Mouse (Mus musculus) lung, postnatal 4 days (tissue): ENCODE data around the gene Jade3.
"Not testable (repeated sequence)": the region's sequence is repeated elsewhere in the genome, so short reads cannot be mapped to it uniquely, and the experiment has no call there.

Experiments
- DNase-seq, 2 experiments: peaks; one replicate each; pipeline ENCODE4 v3.0.0; 2021

The Jade3 gene

DNA sequence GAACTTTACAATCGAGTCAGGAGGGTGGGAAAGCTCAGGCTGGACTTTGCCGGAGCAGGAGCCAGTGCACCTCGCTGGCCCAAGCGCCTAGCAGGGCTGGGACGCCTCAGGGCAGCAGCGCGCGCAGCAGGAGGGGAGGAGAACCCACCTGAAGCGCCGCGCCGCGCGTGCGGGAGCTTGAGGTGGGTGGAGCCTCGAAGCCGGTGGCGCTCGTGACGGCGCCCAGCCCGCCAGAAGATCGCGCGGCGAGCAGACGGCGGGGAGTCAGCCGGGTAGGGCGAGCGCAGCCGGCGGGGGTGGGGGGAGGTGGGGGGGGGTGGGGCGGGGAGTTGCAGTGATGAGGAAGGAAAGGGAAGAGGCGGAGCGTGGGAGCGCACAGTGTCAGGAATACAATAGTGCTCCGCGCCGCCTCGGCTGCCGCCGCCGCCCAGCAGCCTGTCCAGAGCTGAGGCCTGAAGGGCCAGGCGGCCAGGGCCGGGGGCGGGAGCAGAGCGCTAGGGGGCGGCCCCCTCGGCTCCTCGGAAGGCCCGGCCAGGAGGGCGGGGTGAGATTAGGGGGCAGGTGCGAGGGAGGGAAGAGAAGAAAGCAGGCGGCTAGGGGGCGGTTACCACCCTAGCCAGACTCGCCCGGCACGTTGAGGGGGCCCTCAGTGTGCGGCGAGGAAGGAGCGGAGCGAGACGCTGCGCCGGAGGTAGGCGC, at the start of gene Jade3:
Gene Jade3, plus strand, starts transcription at position 549 of the 699 bp plus-strand sequence.
- DNase-seq, result peak; percentile 87 to 94

DNA sequence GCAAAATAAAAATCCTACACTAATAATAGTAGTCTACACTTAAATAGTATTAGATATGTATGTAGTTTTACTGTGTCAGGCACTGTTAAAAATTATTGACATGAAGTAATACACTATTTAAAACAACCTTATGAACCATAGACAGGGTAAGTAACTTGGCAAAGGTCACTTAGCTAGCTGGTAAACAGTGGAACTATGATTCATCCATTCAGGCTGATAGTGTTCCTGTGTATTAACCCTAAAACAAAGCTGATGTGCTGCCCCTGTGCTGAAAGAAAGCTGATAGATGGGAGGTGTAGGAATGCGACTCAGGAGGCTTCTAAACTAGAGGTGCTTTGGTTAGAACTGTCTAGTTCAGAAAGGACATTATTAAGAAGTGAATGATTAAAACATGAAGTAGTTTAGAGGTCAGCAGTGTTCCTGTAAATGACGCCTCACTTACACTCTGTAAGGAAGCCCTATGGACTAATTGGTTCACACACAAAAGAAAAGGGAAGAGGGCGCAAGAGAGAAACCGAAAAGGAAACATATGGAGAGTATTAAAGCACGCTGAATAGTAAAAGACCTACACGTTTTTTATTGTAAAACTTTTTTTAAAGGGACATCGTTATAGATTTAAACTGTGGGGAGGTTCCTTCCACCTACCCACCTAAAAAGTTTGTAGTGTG, 46.0 kb upstream of the Jade3 start:
- DNase-seq, result no peak

DNA sequence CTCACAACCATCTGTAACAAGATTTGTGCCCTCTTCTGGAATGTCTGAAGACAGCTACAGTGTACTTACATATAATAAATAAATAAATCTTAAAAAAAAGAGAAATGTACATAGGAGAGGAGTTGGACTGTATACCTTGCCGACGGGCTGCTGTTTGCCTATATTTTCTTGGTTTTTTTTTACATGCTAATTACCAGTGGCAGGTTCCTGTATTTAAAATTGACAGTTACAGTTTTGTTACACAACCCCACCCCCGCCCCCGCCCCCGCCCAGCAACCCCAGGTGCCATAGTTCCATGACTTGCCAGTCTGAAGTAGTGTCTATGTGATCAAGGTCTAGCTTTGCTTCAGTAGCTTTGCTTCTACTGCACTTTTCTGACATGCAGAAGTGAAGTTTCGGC, 43.2 kb upstream of the Jade3 start:
- DNase-seq, result no peak

DNA sequence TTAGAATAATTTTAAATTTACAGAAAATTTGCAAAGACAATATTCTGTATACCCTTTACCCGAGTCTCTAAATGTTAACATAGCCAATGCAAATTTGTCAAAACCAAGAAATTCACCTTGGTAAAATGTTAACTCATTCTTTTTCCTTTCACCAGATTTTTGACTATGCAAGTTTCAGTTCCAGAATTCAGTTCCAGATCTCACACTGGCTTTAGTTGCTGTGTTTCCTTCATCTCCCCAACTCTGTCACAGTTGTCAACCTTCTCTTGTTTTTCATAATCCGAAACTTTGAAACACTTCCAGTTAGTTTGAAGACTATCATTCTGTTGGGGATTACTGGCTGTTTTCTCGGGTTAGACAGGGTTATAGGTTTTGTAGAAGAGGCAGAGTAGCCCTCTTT, 38.5 kb upstream of the Jade3 start:
- DNase-seq, result no peak

DNA sequence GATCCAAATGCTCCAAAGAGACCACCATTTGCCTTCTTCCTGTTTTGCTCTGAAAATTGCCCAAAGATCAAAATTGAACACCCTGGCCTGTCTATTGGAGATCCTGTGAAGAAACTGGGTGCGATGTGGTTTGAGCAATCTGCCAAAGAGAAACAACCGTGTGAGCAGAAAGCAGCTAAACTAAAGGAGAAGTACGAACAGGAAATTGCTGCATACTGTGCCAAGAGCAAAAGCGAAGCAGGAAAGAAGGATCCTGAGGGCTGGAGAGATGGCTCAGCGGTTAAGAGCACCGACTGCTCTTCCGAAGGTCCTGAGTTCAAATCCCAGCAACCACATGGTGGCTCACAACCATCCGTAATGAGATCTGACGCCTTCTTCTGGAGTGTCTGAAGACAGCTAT, 33.5 kb upstream of the Jade3 start:
- DNase-seq, result not testable (repeated sequence)

DNA sequence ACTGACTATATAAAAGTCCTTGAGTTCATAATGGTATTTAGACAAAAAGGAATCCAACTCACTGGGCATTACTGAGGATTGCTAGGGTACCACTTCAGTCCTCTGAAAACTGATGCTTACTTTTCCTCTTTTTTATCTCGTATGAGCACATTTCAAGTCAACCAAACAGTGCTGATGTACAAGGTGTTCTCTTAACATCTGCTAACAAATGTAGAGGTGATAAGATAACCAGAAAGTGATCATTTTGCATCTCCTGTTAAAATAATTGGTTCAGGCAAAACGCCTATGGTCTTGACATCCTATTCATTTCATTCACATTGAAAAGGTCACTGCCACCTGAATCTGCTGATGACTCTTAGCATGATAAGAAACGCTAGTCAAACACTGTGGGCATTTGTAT, 32.5 kb upstream of the Jade3 start:
- DNase-seq, result no peak

DNA sequence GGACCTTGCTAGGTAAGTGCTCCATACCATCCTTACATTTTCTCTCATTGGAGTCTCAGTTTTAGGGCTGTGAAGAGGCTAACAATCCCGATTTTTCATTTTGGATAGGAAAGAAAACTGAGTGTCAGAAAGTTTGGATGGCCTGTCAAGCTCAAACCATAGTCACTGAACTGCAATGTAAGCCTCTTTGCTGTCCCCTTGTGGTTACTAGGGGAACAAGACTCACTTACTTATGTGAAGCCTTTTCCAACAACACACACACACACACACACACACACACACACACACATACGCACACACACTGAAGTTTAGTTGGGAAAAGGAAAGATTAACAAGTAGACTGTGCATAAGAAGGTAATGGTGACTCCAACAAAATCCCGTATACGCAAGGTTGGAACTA, 21.4 kb upstream of the Jade3 start:
- DNase-seq, result no peak

DNA sequence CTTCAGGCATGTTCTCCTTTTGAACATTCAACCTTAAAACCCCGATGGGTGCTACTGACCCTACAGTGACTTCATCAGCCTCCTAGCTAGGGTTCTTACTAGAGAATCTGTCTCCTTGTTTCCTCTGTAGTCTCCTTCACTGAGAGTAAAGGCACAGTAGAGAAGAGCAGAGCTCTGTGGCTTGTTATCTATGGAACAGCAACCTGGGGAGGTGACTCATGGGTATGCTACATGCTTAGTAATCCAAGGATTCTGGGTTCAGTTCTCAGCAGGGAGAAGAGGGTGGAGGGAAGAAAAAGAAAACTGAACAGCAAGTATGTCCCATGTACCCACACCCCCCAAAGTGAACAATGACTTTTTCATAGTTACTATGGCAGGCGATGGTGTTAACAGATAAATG, 18.6 kb upstream of the Jade3 start:
- no peak for DNase-seq

DNA sequence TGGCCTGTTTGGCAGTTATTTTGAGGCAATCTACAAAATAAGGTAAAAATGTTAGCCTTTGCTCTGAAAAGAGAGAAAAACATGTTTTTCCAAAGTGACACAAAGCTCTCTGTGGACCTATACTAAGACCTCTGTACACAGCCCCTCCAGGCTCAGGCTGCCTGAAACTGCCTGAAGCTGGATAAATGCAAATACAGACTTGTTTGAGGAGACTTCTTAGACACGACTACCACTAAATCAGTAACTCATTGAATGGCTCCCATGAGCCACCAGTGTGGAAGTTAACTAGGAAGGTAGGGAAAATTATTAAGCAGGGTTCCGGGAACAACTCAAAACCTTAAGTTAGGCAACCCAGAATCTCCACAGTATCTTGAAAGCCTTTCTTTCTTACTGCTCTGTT, 17.8 kb upstream of the Jade3 start:
- DNase-seq, result no peak

DNA sequence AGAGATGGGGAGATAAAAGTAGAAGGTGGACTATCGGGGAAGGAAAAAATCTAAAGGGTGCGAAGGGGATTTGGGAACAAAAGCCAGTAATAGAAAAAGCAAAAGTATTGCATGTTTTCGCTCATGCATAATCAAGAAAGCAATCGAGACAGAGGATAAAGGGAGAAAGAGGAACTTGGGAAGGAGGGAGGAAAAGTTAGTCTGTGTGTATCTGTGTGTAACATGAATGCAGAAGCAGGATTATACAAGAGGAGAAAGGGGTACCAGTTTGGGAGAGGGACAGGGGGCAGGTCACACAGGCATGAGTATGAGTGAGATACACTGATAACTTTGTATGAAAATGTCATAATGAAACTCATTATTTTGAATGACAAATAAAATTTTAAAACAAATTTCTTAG, 14.1 kb upstream of the Jade3 start:
- DNase-seq, result no peak

DNA sequence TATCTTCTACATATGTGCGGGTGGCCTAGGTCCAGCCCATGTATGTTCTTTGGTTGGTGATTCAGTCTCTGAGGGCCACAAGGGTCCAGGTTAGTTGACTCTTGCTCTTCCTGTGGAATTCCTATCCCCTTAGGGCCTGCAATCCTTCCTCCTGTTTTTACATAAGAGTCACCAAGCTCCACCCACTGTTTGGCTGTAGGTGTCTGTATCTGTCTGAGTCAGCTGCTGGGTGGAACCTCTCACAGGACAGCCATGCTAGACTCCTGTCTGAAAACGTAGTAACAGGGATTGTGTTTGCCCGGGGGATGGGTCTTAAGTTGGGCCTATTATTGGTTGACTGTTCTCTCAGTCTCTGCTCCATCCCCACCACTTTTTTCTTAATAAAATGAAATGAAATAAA, 13.3 kb upstream of the Jade3 start:
- no peak for DNase-seq

DNA sequence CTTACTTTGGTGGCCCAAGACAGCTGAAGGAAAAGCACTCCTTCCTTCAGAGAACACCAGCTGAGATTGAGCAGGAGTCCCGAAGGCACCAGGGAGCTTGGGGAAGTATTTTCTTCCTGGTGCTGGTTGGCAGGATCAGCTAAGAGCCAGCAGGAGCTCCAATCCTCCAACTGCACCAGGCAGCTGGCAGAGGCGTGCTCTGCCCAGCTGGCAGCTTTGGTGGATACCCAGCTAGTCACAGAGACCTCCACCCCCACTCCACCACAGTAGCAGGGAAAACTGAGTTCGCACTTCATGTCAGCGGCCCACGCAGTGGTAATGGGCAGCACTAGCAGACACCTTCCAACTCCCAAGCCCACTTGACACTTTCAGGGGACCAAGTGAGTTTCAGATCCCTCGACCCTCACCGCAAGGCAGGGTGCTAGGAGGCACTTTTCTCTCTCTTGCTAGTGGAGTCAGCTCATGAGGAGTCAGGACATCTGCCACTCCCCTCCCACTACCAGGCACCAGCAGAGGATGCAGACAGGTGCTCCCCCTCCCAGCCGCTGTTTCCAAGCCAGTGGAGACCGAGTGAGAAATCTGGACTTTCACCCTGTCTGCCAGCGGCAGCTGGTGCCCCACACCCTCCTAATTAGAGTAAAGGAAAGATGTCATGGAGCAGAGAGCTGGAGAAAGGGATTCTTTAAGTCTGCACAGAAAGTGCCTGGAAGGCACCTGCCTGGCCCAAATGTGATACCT, 10.4 kb upstream of the Jade3 start:
- DNase-seq, result no peak

DNA sequence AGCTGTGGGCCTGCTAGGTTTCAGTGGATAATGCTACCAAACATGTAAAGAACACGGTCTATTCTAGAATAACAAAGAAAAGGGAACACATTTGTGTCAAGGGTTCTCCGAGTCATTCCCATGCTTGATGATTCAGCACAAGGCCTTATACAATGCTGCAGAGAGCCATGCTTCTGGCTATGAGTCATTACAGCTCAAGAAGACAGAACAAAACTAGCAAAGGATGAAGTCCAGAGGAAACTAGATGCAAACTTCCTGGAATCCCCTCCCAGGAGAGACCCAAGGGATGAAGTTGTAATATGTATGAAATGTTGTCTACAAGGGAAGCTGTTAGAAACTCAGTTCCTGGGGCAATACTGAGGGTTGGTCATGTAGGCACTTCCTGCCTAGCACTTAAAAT, 7.0 kb upstream of the Jade3 start:
- DNase-seq, result no peak

DNA sequence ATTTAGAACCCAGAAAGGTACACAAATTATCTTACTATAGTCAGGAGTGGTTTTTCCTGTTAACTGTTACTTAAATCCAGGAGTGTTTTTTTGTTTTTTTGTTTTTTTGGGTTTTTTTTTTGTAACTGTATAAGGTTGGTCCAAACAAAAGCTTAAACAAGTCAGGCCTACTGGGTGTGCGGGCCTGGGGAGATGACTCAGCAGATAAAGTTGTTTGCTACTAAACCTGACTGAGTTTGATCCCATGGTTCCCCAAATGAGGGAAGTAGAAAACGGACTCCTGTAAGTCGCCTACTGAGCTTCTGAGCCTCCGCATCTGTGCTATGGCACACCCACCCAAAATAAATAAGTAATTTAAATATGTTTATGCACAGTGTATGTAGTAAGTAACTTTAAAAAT, 6.0 kb upstream of the Jade3 start:
- DNase-seq, result no peak

DNA sequence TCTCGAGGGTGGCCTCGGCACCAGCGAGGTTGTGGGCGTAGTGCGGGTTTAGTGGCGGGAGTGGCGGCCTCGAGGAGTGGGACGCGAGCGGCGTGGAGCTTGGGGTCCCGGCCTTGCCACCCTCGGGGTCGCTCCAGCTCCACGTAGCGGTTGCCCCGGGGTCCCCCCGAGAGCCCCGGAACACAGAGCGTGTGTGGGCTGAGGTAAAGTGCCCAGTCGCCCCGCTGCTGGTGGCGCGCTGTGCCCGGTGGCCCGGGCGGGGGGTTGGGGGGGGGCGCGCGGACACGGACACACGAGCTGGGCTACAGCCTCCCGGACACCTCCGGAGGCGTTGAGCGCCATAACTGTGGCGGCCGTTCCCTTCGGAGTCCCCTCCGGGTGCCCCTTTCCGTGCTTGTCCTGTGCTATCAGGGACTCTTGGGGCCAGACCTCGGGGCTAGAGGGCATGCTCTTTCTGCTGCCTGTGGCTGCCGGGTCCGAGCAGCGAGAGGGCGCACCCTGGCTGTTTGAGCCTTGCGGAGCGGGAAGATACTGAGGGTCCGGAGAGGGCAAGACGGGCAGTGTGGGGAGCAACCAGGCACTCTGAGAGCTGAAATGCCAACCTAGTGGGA, 456 bp downstream of the Jade3 start:
- peak; percentile 47 to 50 for DNase-seq

DNA sequence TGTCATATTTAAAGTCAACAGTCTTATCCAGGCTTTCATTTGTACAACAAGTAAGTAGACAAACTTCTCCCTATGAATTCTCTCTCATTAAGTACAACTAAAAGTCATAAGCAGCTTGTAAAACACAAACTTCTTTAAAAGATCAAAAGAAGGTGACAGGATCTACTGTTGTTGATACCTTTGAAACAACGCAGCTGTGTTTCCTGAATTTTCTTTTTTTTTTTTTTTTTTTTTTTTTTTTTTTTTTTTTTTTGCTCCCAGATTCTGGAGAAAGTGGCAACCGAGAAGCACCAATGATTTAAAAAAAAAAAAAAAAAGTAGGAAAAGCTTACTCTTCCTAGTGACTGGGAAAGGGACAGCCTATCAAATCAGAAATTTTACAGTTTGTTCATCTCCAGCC, 57.7 kb downstream of the Jade3 start:
- DNase-seq, result no peak

DNA sequence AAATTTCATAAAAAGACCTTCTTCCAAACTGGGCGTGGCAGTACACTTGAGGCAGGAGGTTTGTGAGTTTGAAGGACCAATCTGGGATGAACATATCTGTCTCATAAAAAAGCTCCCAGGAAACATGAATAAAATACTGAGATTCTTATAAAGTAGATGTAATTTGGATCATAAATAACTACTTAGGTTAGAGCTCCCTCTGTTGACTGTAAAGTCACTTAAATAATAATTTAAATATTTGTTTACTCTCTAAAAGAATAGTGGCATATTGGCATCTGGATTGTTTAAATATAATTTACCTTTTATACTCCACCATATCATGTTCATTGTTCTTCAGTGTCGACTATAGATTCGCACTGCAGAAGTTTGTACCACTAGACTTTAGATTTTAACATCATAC, 72.2 kb downstream of the Jade3 start:
- DNase-seq, result no peak

DNA sequence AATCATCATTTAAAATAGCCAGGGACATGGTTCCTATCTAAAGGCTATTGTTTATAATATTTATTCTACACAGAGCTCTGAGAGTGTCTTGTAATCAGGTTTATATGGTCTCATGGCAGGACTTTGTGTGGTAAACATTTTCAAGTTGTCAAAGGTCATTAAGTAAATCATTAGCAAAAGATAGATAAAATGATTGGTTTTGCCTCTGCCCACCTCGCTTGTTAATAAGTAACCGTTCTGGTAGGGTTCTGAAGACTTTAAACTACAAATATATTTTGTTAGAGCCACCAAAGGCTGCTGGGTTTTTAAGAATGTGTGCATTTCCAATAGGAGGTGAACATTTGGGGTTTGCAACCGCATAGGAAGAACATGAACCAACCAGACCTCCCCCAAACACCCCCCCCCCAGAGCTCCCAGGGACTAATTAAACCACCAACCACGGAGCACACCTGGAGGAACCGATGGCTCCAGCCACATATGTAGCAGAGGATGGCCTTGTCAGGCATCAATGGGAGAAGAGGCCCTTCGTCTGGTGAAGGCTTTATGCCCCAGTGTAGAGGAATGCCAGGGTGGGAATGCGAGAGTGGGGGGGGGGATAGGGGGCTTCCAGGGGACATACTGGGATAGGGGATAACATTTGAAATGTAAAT, 94.9 kb downstream of the Jade3 start:
- DNase-seq, result no peak

DNA sequence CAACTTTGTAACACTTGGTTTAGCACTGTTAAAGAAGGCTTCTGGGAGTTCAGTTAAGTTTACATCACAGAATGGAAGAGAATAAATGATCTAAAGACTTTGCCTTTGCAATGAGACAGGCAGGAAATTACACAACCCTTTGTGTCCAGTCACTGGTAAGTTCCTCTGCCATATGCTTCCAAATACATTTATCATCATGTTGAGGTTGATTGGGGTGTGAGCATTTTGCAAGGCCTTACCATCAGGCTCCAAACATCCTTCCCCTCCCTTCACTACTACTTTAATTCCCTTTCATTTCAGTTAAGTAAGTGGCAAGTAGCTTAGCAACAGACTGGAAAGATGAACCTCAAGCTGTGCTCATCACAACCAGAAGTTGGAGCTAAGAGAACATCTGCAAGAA, 96.1 kb downstream of the Jade3 start:
- no peak for DNase-seq

DNA sequence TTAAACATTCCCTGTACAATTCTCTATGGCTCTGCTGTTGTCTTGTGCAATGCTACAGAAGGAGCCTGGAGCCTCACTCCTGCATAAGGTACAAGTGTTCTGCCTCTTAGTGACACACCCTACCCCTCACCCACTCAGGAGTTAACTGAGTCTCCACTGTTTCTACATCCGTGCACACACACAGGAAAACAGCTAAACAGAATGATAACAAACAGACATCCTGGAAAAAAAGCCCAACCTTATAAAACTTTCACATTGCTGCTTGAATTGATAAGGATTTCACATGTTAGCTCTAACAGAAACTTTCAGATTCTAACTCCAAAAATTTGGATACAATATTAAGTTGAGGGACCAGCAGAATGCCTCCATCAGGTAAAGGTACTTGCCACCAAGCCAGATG, 107.1 kb downstream of the Jade3 start:
- no peak for DNase-seq

DNA sequence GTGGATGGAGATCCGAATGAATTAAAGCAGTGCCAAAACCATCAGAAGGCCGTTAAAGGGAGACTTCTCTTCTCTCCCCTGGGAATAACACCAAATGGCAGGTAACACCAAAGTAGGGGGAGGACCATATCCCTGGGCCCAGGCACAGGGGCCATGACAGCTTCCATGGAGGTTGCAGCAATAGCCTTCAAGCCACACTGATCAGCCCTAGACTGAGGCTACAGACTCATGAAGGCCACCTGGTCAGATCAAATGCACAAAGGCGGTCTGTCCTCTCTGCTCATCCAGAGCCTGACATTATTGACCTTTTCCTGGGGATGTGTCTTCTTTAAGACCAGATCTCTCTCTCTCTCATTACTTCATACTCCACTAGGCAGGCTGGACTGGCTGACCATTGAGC, 118.4 kb downstream of the Jade3 start:
- DNase-seq, result no peak

DNA sequence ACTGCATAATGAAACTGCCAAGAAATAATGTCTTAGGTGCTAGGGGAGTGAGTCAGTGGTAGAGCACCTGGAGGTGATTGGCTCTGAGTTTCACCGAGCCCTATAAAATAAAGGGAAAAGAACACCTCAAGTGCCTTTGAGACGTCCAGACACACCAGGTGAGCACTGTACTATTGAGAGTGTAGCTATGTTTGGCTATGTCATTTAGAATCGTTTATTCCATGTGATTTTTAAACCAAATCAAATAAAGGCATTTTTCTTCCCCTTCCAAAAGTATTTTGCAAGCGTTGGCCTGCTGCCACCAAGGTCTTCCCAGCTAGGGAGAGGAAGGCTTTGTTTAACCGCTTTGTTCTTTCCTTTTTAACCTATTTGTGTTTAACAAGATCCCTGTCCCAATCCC, 122.1 kb downstream of the Jade3 start:
- peak; percentile 43 to 55 for DNase-seq
